Mouse (Mus musculus) neural tube, postnatal 0 days (tissue): ENCODE results near the gene Olfr770. TPM values are rescaled to one million over a fixed set of nuclear protein-coding genes. Genes with fewer than 3 reads are reported as not detected.

Experiments
- polyA plus RNA-seq: library from polyadenylated mRNA; unstranded; fragments of >200 nt; fragmentation: Nextera tagmentation; extraction: Ambion mirVana; gene quantifications from 2 replicates; pipeline ENCODE4 v1.2.1, GENCODE M21; 2015

Gene Olfr770
- polyA plus RNA-seq: not detected in 2 replicates

GRCm38 (mm10) chr10:129138898-129139297 lies at the start of gene Olfr770:
Olfr770 (minus strand) TSS chr10:129138998.

GRCm38 (mm10) chr10:129187319-129187718 lies 48.5 kb upstream of the Olfr770 start, which contains the start of gene Olfr773:
Olfr773 (minus strand) TSS chr10:129187419.

GRCm38 (mm10) chr10:129177821-129178220 lies 39.0 kb upstream of the Olfr770 start, which contains the start of gene Olfr772:
Olfr772 (minus strand) TSS chr10:129177921.

GRCm38 (mm10) chr10:129164651-129165050 lies 25.9 kb upstream of the Olfr770 start, which contains the start of gene Olfr771:
Olfr771 (minus strand) TSS chr10:129164751.

GRCm38 (mm10) chr10:129117761-129118160 lies 21.0 kb downstream of the Olfr770 start, which contains the start of gene Olfr769:
Olfr769 (minus strand) TSS chr10:129117861.

GRCm38 (mm10) chr10:129099275-129099674 lies 39.5 kb downstream of the Olfr770 start, which contains the start of gene Olfr768:
Olfr768 (minus strand) TSS chr10:129099375.

GRCm38 (mm10) chr10:129082810-129083209 lies 56.0 kb downstream of the Olfr770 start, which contains the start of gene Olfr767:
Olfr767 (minus strand) TSS chr10:129082910.

Other genes starting within 250 kb of the Olfr770 start
- gene Gdf11, start 247.3 kb downstream of the Olfr770 start, polyA plus RNA-seq: 8.7 and 9.4 TPM in 2 replicates
- 386 and 425 TPM in 2 replicates for gene Cd63, start 238.0 kb downstream of the Olfr770 start, polyA plus RNA-seq
- gene Rdh5, start 216.1 kb downstream of the Olfr770 start, polyA plus RNA-seq: 26.8 and 27.5 TPM in 2 replicates
- gene Bloc1s1, start 215.0 kb downstream of the Olfr770 start, polyA plus RNA-seq: 278 and 288 TPM in 2 replicates
- 13.5 and 15.0 TPM in 2 replicates for gene Itga7, start 205.2 kb downstream of the Olfr770 start, polyA plus RNA-seq
- gene Mettl7b, start 178.0 kb downstream of the Olfr770 start, polyA plus RNA-seq: not detected in 2 replicates
- gene Olfr9, start 149.6 kb downstream of the Olfr770 start, polyA plus RNA-seq: not detected in 2 replicates
- gene Olfr763, start 128.2 kb downstream of the Olfr770 start, polyA plus RNA-seq: not detected in 2 replicates
- not detected in 2 replicates for gene Olfr764-ps1, start 99.1 kb downstream of the Olfr770 start, polyA plus RNA-seq
- not detected in 2 replicates for gene Olfr765, start 89.0 kb downstream of the Olfr770 start, polyA plus RNA-seq
- not detected in 2 replicates for gene Olfr766-ps1, start 70.0 kb downstream of the Olfr770 start, polyA plus RNA-seq
- not detected in 2 replicates for gene Olfr767, start 56.1 kb downstream of the Olfr770 start, polyA plus RNA-seq
- not detected in 2 replicates for gene Olfr768, start 39.6 kb downstream of the Olfr770 start, polyA plus RNA-seq
- not detected in 2 replicates for gene Olfr769, start 21.1 kb downstream of the Olfr770 start, polyA plus RNA-seq
- not detected in 2 replicates for gene Olfr771, start 25.8 kb upstream of the Olfr770 start, polyA plus RNA-seq
- gene Olfr772, start 38.9 kb upstream of the Olfr770 start, polyA plus RNA-seq: not detected in 2 replicates
- not detected in 2 replicates for gene Olfr773, start 48.4 kb upstream of the Olfr770 start, polyA plus RNA-seq
- not detected in 2 replicates for gene Olfr774, start 97.2 kb upstream of the Olfr770 start, polyA plus RNA-seq
- not detected in 2 replicates for gene Olfr775, start 109.4 kb upstream of the Olfr770 start, polyA plus RNA-seq
- gene Olfr776, start 120.1 kb upstream of the Olfr770 start, polyA plus RNA-seq: not detected in 2 replicates
- gene Olfr777, start 132.5 kb upstream of the Olfr770 start, polyA plus RNA-seq: not detected in 2 replicates
- not detected in 2 replicates for gene Olfr780, start 179.1 kb upstream of the Olfr770 start, polyA plus RNA-seq
- not detected in 2 replicates for gene Olfr781, start 189.9 kb upstream of the Olfr770 start, polyA plus RNA-seq
- gene Olfr782, start 209.9 kb upstream of the Olfr770 start, polyA plus RNA-seq: not detected in 2 replicates
- 0.10 and 0.14 TPM in 2 replicates for gene Olfr784, start 245.1 kb upstream of the Olfr770 start, polyA plus RNA-seq